In the genomic region with DNA sequence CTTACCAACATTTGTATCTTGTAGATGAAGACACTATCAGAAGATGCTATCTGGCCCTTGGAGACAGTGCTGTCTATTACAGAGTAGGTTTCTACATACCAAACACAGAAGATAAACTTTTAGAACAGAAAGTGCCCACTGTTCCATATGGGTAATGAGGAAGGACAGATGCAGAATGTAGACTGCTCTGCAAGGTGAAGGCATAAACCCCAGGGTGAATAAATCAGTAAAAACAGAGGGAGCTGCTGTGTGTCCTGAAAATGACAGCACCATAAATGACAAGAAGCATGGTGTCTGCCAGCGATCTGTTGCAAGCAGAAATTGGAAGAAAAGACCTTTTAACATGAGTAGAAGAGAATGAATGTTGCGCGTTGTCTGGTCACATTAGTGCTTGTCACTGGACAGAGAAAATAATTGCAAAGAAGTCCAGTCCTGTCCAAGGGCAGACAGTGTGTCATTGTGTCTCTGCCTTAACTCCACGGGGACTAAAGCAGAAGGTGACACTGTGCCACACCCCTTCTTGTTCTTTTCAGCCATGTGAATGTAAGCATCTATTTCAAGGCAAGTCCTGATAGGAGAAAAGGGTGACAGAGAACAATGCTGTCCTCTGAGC, we compare ENCODE assay signal across 28 mouse cellular contexts.
DNase-seq lines count a peak whose midpoint lies in the region; ATAC-seq lines count a peak whose summit lies in the region.
"Had no signal": no experiment of that assay in that cellular context is flagged by ENCODE, and none has a peak within 500 bp of the region (broad histone marks: within the 10 kb centered on the region; RNA-seq: fewer than 3 reads in every experiment).

No protein-coding gene starts in this region.

- no peaks in the 10 kb centered on the region for H3K4me1 ChIP-seq in hindbrain, embryonic 16.5 days (ENCODE audit: control insufficient read depth, insufficient read depth, low read depth, low read length)
- no peaks in the 10 kb centered on the region for H3K4me1 ChIP-seq in hindbrain, embryonic 12.5 days
- no peaks in the 10 kb centered on the region for H3K4me1 ChIP-seq in midbrain, embryonic 14.5 days (ENCODE audit: control insufficient read depth, insufficient read depth, low read length)
- no peaks in the 10 kb centered on the region for H3K4me1 ChIP-seq in midbrain, embryonic 16.5 days (ENCODE audit: control insufficient read depth, insufficient read depth, low read length)
- no peaks in the 10 kb centered on the region for H3K4me1 ChIP-seq in forebrain, embryonic 12.5 days
- H3K4me1 ChIP-seq: forebrain, embryonic 10.5 days; heart, embryonic 12.5 days; heart, embryonic 15.5 days; hindbrain, embryonic 10.5 days; intestine, embryonic 15.5 days had no signal

- WGBS in hindbrain, embryonic 16.5 days = 54% methylated on average over 4 of the region's 4 CpGs
- 67% methylated on average over 4 of the region's 4 CpGs for WGBS in hindbrain, embryonic 12.5 days
- WGBS in midbrain, embryonic 14.5 days = 62% methylated on average over 4 of the region's 4 CpGs
- 66% methylated on average over 4 of the region's 4 CpGs for WGBS in midbrain, embryonic 16.5 days
- WGBS in forebrain, embryonic 12.5 days = 77% methylated on average over 4 of the region's 4 CpGs

- H3K4me3 ChIP-seq in hindbrain, embryonic 16.5 days (ENCODE audit: low read length) = no peak overlapping the region
- no peak overlapping the region for H3K4me3 ChIP-seq in hindbrain, embryonic 12.5 days
- H3K4me3 ChIP-seq in midbrain, embryonic 14.5 days (replicated peaks; ENCODE audit: low read depth, low read length) = no peak overlapping the region
- H3K4me3 ChIP-seq in midbrain, embryonic 16.5 days (ENCODE audit: low read depth, low read length) = no peak overlapping the region
- no peak overlapping the region for H3K4me3 ChIP-seq in forebrain, embryonic 12.5 days (replicated peaks)
- H3K4me3 ChIP-seq: forebrain, embryonic 10.5 days; gastrocnemius, adult 2 months; heart, embryonic 12.5 days; heart, embryonic 15.5 days; hindbrain, embryonic 10.5 days; intestine, embryonic 15.5 days had no signal

- ATAC-seq in hindbrain, embryonic 16.5 days = peak; percentile 64
- ATAC-seq in hindbrain, embryonic 12.5 days (ENCODE audit: low FRiP score) = no peak
- 0 out of 2 replicates have a peak, but pooled peaks have one; percentile 34 for ATAC-seq in midbrain, embryonic 14.5 days (ENCODE audit: low FRiP score, low TSS enrichment)
- ATAC-seq in midbrain, embryonic 16.5 days = no peak
- ATAC-seq in forebrain, embryonic 12.5 days (ENCODE audit: low FRiP score) = no peak
- ATAC-seq: forebrain, embryonic 14.5 days; forebrain, postnatal 0 days; intestine, embryonic 15.5 days had no signal

- H3K9ac ChIP-seq in hindbrain, embryonic 16.5 days (ENCODE audit: low read depth, low read length) = no peak overlapping the region
- no peak overlapping the region for H3K9ac ChIP-seq in hindbrain, embryonic 12.5 days
- H3K9ac ChIP-seq in midbrain, embryonic 14.5 days (replicated peaks; ENCODE audit: low read length) = no peak overlapping the region
- no peak overlapping the region for H3K9ac ChIP-seq in midbrain, embryonic 16.5 days (ENCODE audit: low read depth, low read length)
- H3K9ac ChIP-seq in forebrain, embryonic 12.5 days = no peak overlapping the region
- H3K9ac ChIP-seq: forebrain, postnatal 0 days; heart, embryonic 12.5 days; heart, embryonic 15.5 days; intestine, embryonic 15.5 days had no signal

- DNase-seq in midbrain, embryonic 14.5 days = no peak
- DNase-seq in brain, adult 2 months (ENCODE audit: low read depth, low spot score) = peak; percentile 8
- DNase-seq in retina, postnatal 1 day = peak; percentile 70
- DNase-seq in gastrocnemius, adult 8-10 months (ENCODE audit: low spot score in 2 of 2) = no peak
- DNase-seq: adrenal gland, adult 2 months; adrenal gland, postnatal 14 days; B cell, adult 2 months; cerebellum, adult 18-20 months; cerebellum, adult 9-10 months; cerebellum, postnatal 14 days; forebrain, postnatal 0 days; gastrocnemius, adult 2 months; gastrocnemius, postnatal 25 days; heart, adult 18-20 months; heart, postnatal 10 days; heart, postnatal 36 days had no signal

- no peak overlapping the region for H3K27ac ChIP-seq in hindbrain, embryonic 16.5 days (ENCODE audit: low read depth, low read length)
- H3K27ac ChIP-seq in hindbrain, embryonic 12.5 days = no peak overlapping the region
- H3K27ac ChIP-seq in midbrain, embryonic 14.5 days (replicated peaks; ENCODE audit: low read depth, low read length) = no peak overlapping the region
- H3K27ac ChIP-seq in midbrain, embryonic 16.5 days (ENCODE audit: low read length) = no peak overlapping the region
- no peak overlapping the region for H3K27ac ChIP-seq in forebrain, embryonic 12.5 days
- H3K27ac ChIP-seq: forebrain, embryonic 10.5 days; gastrocnemius, adult 2 months; heart, embryonic 15.5 days; hindbrain, embryonic 10.5 days; intestine, embryonic 15.5 days had no signal

- no peak overlapping the region for H3K4me2 ChIP-seq in hindbrain, embryonic 16.5 days (ENCODE audit: low read length)
- no peak overlapping the region for H3K4me2 ChIP-seq in hindbrain, embryonic 12.5 days (replicated peaks)
- H3K4me2 ChIP-seq in midbrain, embryonic 14.5 days (ENCODE audit: low read length) = no peak overlapping the region
- H3K4me2 ChIP-seq in midbrain, embryonic 16.5 days (ENCODE audit: low read length) = no peak overlapping the region
- H3K4me2 ChIP-seq in forebrain, embryonic 12.5 days = no peak overlapping the region
- H3K4me2 ChIP-seq: heart, embryonic 12.5 days; heart, embryonic 15.5 days; intestine, embryonic 15.5 days had no signal

- no peaks in the 10 kb centered on the region for H3K36me3 ChIP-seq in hindbrain, embryonic 16.5 days (ENCODE audit: control insufficient read depth, insufficient read depth, low read length)
- H3K36me3 ChIP-seq in hindbrain, embryonic 12.5 days = no peaks in the 10 kb centered on the region
- no peaks in the 10 kb centered on the region for H3K36me3 ChIP-seq in midbrain, embryonic 14.5 days (ENCODE audit: control insufficient read depth, insufficient read depth, low read length)
- H3K36me3 ChIP-seq in midbrain, embryonic 16.5 days (ENCODE audit: control insufficient read depth, insufficient read depth, low read length) = no peaks in the 10 kb centered on the region
- no peaks in the 10 kb centered on the region for H3K36me3 ChIP-seq in forebrain, embryonic 12.5 days (replicated peaks)
- H3K36me3 ChIP-seq: forebrain, embryonic 10.5 days; G1E; heart, embryonic 12.5 days; heart, embryonic 15.5 days; hindbrain, embryonic 10.5 days; intestine, embryonic 15.5 days had no signal

- no peaks in the 10 kb centered on the region for H3K9me3 ChIP-seq in hindbrain, embryonic 16.5 days (ENCODE audit: control insufficient read depth, low read length)
- no peaks in the 10 kb centered on the region for H3K9me3 ChIP-seq in hindbrain, embryonic 12.5 days (replicated peaks)
- H3K9me3 ChIP-seq in midbrain, embryonic 14.5 days (ENCODE audit: control insufficient read depth, low read length) = no peaks in the 10 kb centered on the region
- no peaks in the 10 kb centered on the region for H3K9me3 ChIP-seq in midbrain, embryonic 16.5 days (replicated peaks; ENCODE audit: control insufficient read depth, low read length, poor library complexity, severe bottlenecking)
- H3K9me3 ChIP-seq in forebrain, embryonic 12.5 days = no peaks in the 10 kb centered on the region
- H3K9me3 ChIP-seq: forebrain, embryonic 10.5 days; G1E; heart, embryonic 15.5 days; hindbrain, embryonic 10.5 days; intestine, embryonic 15.5 days had no signal

- H3K27me3 ChIP-seq in hindbrain, embryonic 16.5 days (replicated peaks; ENCODE audit: control insufficient read depth, insufficient read depth, low read length) = no peaks in the 10 kb centered on the region
- H3K27me3 ChIP-seq in hindbrain, embryonic 12.5 days = no peaks in the 10 kb centered on the region
- H3K27me3 ChIP-seq in midbrain, embryonic 14.5 days (ENCODE audit: control insufficient read depth, insufficient read depth, low read length) = no peaks in the 10 kb centered on the region
- no peaks in the 10 kb centered on the region for H3K27me3 ChIP-seq in midbrain, embryonic 16.5 days (ENCODE audit: control insufficient read depth, insufficient read depth, low read depth, low read length)
- no peaks in the 10 kb centered on the region for H3K27me3 ChIP-seq in forebrain, embryonic 12.5 days
- H3K27me3 ChIP-seq: CH12.LX; heart, embryonic 12.5 days; heart, embryonic 15.5 days; intestine, embryonic 15.5 days had no signal

Comparison
In these comparisons a context has a peak if more than half of its experiments do, and no peak if none do; other contexts are left out.
1. ATAC-seq: peak in hindbrain, embryonic 16.5 days (single experiment) and midbrain, embryonic 14.5 days (single experiment); none in hindbrain, embryonic 12.5 days (single experiment), midbrain, embryonic 16.5 days (single experiment) and forebrain, embryonic 12.5 days (single experiment).
2. DNase-seq: peak in brain, adult 2 months (single experiment) and retina, postnatal 1 day (single experiment); none in midbrain, embryonic 14.5 days (single experiment) and gastrocnemius, adult 8-10 months (0 of 2).